Mouse (Mus musculus): Measurements from ENCODE around the gene Pold1.

Pold1 gene

GRCm38 (mm10) chr7:44482836-44483435, 65.7 kb downstream of the Pold1 start:
- DNase-seq = no peak

Measured in kidney, adult 9 months (tissue).